17 mouse cellular contexts compared by ENCODE assay signal in the genomic region with DNA sequence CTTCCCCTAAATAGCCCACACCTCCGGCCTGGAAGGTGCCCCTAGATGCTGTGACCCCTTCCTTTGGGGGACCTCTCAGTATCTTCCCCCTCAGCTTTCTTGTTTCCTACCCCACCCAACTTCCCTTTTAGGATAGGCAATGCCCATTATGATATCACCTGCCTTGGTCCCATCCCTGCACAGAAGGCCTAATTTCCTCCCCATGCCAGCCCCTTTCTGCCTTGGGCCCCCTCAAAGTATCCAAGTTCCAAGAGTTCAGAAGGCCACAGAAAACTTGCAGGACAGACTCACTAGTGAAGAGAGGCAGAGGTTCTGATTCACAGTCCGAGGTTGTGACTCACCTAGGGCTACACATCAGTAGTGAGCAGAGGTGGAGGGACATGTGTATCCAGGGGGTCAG. TPM values are rescaled to one million over a fixed set of nuclear protein-coding genes. Genes with fewer than 3 reads are reported as not detected.
DNase-seq lines count a peak whose midpoint lies in the region; ATAC-seq and TF ChIP-seq lines count a peak whose summit lies in the region.
"Had no signal": no experiment of that assay in that cellular context is flagged by ENCODE, and none has a peak within 500 bp of the region (broad histone marks: within the 10 kb centered on the region; RNA-seq: fewer than 3 reads in every experiment).

Gene 1110017D15Rik, minus strand, starts transcription at position 101 of the 400 bp plus-strand sequence.

- no peak within 1 kb of the TSS for H3K9ac ChIP-seq in hindbrain, postnatal 0 days (replicated peaks; ENCODE audit: low read length)
- no peak within 1 kb of the TSS for H3K9ac ChIP-seq in neural tube, embryonic 14.5 days (replicated peaks; ENCODE audit: low read depth, low read length)
- H3K9ac ChIP-seq in hindbrain, embryonic 15.5 days: no peak within 1 kb of the TSS
- H3K9ac ChIP-seq: limb, embryonic 12.5 days; liver, embryonic 14.5 days had no signal

- H3K27me3 ChIP-seq in hindbrain, embryonic 10.5 days (ENCODE audit: insufficient read depth, poor library complexity, severe bottlenecking): peaks cover 27% of the 10 kb centered on the region; the same call in 1 of the 2 replicates
- H3K27me3 ChIP-seq in hindbrain, postnatal 0 days (ENCODE audit: insufficient read depth, low read length): no peaks in the 10 kb centered on the region
- H3K27me3 ChIP-seq in neural tube, embryonic 14.5 days (ENCODE audit: control insufficient read depth, insufficient read depth, low read length): no peaks in the 10 kb centered on the region
- H3K27me3 ChIP-seq in hindbrain, embryonic 15.5 days: no peaks in the 10 kb centered on the region
- H3K27me3 ChIP-seq: Patski had no signal

- no peak within 1 kb of the TSS for H3K4me3 ChIP-seq in hindbrain, embryonic 10.5 days
- H3K4me3 ChIP-seq in hindbrain, postnatal 0 days (ENCODE audit: low read length): no peak within 1 kb of the TSS
- H3K4me3 ChIP-seq in neural tube, embryonic 14.5 days (ENCODE audit: low read depth, low read length): no peak within 1 kb of the TSS
- no peak within 1 kb of the TSS for H3K4me3 ChIP-seq in hindbrain, embryonic 15.5 days
- H3K4me3 ChIP-seq: limb, embryonic 12.5 days had no signal

- H3K4me1 ChIP-seq in hindbrain, embryonic 10.5 days (replicated peaks): peaks cover 18% of the 10 kb centered on the region; the same call in 1 of the 2 replicates
- peaks cover 6% of the 10 kb centered on the region; the same call in 1 of the 2 replicates for H3K4me1 ChIP-seq in hindbrain, postnatal 0 days (ENCODE audit: insufficient read depth, low read length)
- H3K4me1 ChIP-seq in neural tube, embryonic 14.5 days (ENCODE audit: control insufficient read depth, insufficient read depth, low read length): 0 out of 2 replicates have a peak, but pooled peaks cover 4% of the 10 kb centered on the region
- H3K4me1 ChIP-seq in hindbrain, embryonic 15.5 days (replicated peaks): peaks cover 7% of the 10 kb centered on the region

- H3K27ac ChIP-seq in hindbrain, embryonic 10.5 days: no peak within 1 kb of the TSS
- H3K27ac ChIP-seq in hindbrain, postnatal 0 days: no peak within 1 kb of the TSS
- H3K27ac ChIP-seq in neural tube, embryonic 14.5 days (ENCODE audit: low read depth, low read length): no peak within 1 kb of the TSS
- no peak within 1 kb of the TSS for H3K27ac ChIP-seq in hindbrain, embryonic 15.5 days (replicated peaks)
- H3K27ac ChIP-seq: limb, embryonic 12.5 days; liver, embryonic 14.5 days had no signal

- peaks cover 28% of the 10 kb centered on the region for H3K36me3 ChIP-seq in hindbrain, embryonic 10.5 days
- peaks cover 17% of the 10 kb centered on the region; the same call in 1 of the 2 replicates for H3K36me3 ChIP-seq in hindbrain, postnatal 0 days (ENCODE audit: insufficient read depth, low read length)
- H3K36me3 ChIP-seq in neural tube, embryonic 14.5 days (ENCODE audit: control insufficient read depth, insufficient read depth, low read length): 0 out of 2 replicates have a peak, but pooled peaks cover 6% of the 10 kb centered on the region
- peaks cover 21% of the 10 kb centered on the region; the same call in 1 of the 2 replicates for H3K36me3 ChIP-seq in hindbrain, embryonic 15.5 days
- H3K36me3 ChIP-seq: limb, embryonic 12.5 days had no signal

- no peak within 1 kb of the TSS for H3K4me2 ChIP-seq in hindbrain, postnatal 0 days (ENCODE audit: low read depth, low read length)
- H3K4me2 ChIP-seq in neural tube, embryonic 14.5 days (ENCODE audit: low read depth, low read length): no peak within 1 kb of the TSS
- no peak within 1 kb of the TSS for H3K4me2 ChIP-seq in hindbrain, embryonic 15.5 days
- H3K4me2 ChIP-seq: limb, embryonic 12.5 days had no signal

- DNase-seq in hindbrain, embryonic 10.5 days (ENCODE audit: low spot score): no peak
- no peak for DNase-seq in hindbrain, postnatal 0 days (ENCODE audit: low spot score)
- no peak for DNase-seq in neural tube, embryonic 10.5 days (ENCODE audit: extremely low spot score, low spot score)
- no peak for DNase-seq in kidney, postnatal 25 days
- no peak for DNase-seq in cerebellum, adult 18-20 months
- DNase-seq: B cell, adult 2 months; cerebellum, postnatal 25 days; kidney, postnatal 14 days; right cerebral cortex, adult 18-20 months; spleen, adult 18-20 months; thymus, postnatal 4 days had no signal

- no peak for TF ChIP-seq CTCF in hindbrain, postnatal 0 days (IDR thresholded peaks at IDR 0.05; ENCODE audit: low read depth)

- no peaks in the 10 kb centered on the region for H3K9me3 ChIP-seq in hindbrain, embryonic 10.5 days
- no peaks in the 10 kb centered on the region for H3K9me3 ChIP-seq in hindbrain, postnatal 0 days (ENCODE audit: low read length)
- H3K9me3 ChIP-seq in neural tube, embryonic 14.5 days (ENCODE audit: control insufficient read depth, low read length): no peaks in the 10 kb centered on the region
- no peaks in the 10 kb centered on the region for H3K9me3 ChIP-seq in hindbrain, embryonic 15.5 days
- H3K9me3 ChIP-seq: limb, embryonic 12.5 days had no signal

- 80% methylated on average over 2 of the region's 2 CpGs for WGBS in hindbrain, embryonic 10.5 days
- 90% methylated on average over 2 of the region's 2 CpGs for WGBS in hindbrain, postnatal 0 days
- WGBS in neural tube, embryonic 14.5 days: 92% methylated on average over 2 of the region's 2 CpGs
- 87% methylated on average over 2 of the region's 2 CpGs for WGBS in hindbrain, embryonic 15.5 days

- ATAC-seq in hindbrain, postnatal 0 days: no peak
- no peak for ATAC-seq in neural tube, embryonic 14.5 days (ENCODE audit: low read depth)
- no peak for ATAC-seq in hindbrain, embryonic 15.5 days (ENCODE audit: low FRiP score, low read depth)
- ATAC-seq: Patski had no signal

RNA-seq across cellular contexts. Expression of gene 1110017D15Rik, which starts in this region (rescaled TPM):
- polyA plus RNA-seq in hindbrain, embryonic 10.5 days (2016; fragmentation: Nextera tagmentation; extraction: Ambion mirVana): 8.1 and 14.7 TPM in 2 replicates
- 2.3 and 9.9 TPM in 2 replicates for total RNA-seq in hindbrain, postnatal 0 days (2014; rRNA removed)
- 19.9 and 21.4 TPM in 2 replicates for polyA plus RNA-seq in hindbrain, postnatal 0 days (2015; fragmentation: Nextera tagmentation; extraction: Ambion mirVana)
- 5.3 and 13.7 TPM in 2 replicates for polyA plus RNA-seq in neural tube, embryonic 14.5 days (2014; fragmentation: Nextera tagmentation; extraction: Ambion mirVana)
- polyA plus RNA-seq in hindbrain, embryonic 15.5 days (2015; fragmentation: Nextera tagmentation; extraction: Ambion mirVana): 17.0 and 19.3 TPM in 2 replicates
- total RNA-seq: gastrocnemius, adult 8-10 months had no signal
- polyA plus RNA-seq: liver, embryonic 14.5 days had no signal
